Mouse (Mus musculus) left cerebral cortex, postnatal 10 days (tissue): ENCODE data around the gene Wdr60. TPM values are rescaled to one million over a fixed set of nuclear protein-coding genes. Genes with fewer than 3 reads are reported as not detected.
A peak's percentile ranks its signal among the peaks of the same experiment; 100 is the strongest.
"Not testable (repeated sequence)": the region's sequence is repeated elsewhere in the genome, so short reads cannot be mapped to it uniquely, and the experiment has no call there.

ENCODE experiments used
- DNase-seq, 2 experiments: peaks; one replicate each; pipeline ENCODE4 v3.0.0; 2021 to 2022; ENCODE audit warnings: low spot score in 2 of 2, mixed read lengths in 1 of 2; ENCODE audit errors: extremely low spot score in 1 of 2
- intact Hi-C: fragments of 180-260 bp; cut with DNase I; formaldehyde crosslinking; loops from one replicate; pipeline ENCODE4 v1.15.1; 2025
- total RNA-seq, 2 experiments: library from RNA; stranded (reverse); gene quantifications; 2 replicates each; pipeline ENCODE4 v1.2.3; 2021

The Wdr60 gene
- total RNA-seq = 10 to 100 TPM; 12.9 to 14.3 TPM

- intact Hi-C loops = no loop called here
- DNase-seq = peak; percentile 77 to 92
These were observed at the start of gene Wdr60 for GRCm38 (mm10) chr12:116262555-116263341. Gene Wdr60 (minus strand): TSS chr12:116263022.

DNA sequence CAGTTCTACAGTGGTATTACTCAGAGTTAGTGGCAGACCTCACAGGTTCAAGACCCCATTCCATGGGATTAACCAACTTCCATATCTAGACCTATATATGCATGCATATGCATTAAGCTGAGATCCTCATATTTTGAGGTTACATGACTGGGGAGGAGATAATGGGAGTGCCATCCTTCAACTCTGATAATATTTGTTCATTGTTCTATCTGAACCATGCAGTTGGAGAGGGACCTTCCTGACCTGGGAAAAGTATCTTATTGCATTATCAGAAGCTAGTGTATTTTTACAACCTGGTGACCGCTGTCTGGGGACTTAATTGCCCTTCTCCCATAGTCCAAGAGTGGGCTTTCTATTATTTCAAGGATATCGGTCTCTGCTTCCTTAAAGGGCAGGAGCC is 45.8 kb upstream of the Wdr60 start:
- intact Hi-C loops = no loop called here
- no peak for DNase-seq

GRCm38 (mm10) chr12:116307870-116308269 is 45.0 kb upstream of the Wdr60 start:
- no peak for DNase-seq
- intact Hi-C loops = no loop called here

GRCm38 (mm10) chr12:116306042-116306441 is 43.2 kb upstream of the Wdr60 start:
- intact Hi-C loops = no loop called here
- DNase-seq = no peak

DNA sequence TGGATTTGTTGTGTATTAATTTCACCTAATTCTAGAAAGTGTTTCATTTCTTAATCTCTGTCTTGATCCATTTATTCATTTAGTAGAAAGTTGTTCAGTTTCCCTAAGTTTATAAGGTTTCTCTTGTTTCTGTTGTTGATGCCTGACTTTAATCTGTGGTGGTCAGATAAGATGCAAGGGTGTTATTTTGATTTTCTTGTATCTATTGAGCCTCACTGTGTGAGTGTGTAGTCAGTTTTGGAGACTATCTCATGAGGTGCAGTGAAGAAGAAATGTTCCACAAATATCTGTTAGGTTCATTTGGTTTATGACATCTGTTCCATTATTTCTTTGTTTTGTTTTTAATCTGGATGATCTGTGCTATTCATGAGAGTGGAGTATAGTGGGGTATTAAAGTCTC is 39.4 kb upstream of the Wdr60 start:
- DNase-seq = no peak
- intact Hi-C loops = no loop called here

DNA sequence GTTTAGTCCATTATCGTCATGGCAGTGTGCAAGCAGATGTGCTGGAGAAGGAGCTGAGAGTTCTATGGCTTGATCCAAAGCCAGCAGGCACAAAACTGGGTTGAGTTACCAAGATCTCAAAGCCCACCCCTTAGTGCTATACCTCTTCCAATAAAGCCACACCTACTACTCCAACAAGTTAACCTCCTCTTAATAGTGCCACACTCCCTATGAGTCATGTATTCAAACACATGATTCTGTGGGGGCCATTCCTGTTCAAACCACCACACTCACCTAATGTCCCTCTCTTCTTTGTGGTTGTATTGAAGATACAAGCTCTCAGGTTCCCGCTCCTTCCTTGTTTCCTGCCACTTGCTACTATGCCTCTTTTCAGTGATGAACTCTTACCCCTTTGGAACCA is 37.1 kb upstream of the Wdr60 start:
- no peak for DNase-seq
- intact Hi-C loops = no loop called here

DNA sequence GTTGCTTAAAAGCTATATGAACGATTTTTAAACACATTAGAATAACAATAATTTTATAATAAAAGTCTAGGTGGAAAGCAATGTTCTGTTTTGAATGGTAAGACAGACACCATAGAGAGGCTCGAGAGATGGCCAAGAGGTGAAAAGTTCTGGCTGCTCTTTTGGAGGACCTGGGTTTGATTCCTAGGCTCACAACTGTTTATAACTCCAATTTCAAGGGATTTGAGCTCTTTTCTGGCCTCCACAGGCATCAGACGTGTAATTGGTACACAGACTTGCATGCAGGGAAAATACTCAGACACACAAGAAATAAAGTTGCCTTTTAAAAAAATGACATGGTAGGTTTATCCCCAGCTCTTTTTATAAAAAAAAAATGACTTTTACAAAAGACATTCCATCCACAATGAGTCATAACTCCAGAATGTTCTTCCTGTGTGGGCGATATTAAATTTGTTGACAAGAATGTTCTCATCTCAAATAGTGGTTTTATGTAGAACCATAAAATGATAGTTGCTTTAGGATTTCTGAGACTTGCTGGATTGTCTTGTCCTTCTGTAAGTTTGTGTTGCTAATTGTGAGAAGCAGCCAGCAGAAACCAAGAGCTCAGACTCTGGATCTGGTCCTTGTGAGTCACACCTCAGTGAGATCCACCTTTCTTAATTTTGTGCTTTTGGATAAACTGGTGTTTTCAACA is 30.9 kb upstream of the Wdr60 start:
- intact Hi-C loops = no loop called here
- no peak for DNase-seq

GRCm38 (mm10) chr12:116293185-116293584 is 30.4 kb upstream of the Wdr60 start:
- intact Hi-C loops = no loop called here

GRCm38 (mm10) chr12:116283511-116283910 is 20.7 kb upstream of the Wdr60 start:
- no peak for DNase-seq
- intact Hi-C loops = loop anchor here (5.0 kb wide), 1 partner anchor 334 kb away; no protein-coding TSS in a partner anchor

More at GRCm38 (mm10) chr12:116293185-116293584, 30.4 kb upstream of the Wdr60 start:
- no peak for DNase-seq

GRCm38 (mm10) chr12:116282856-116283255 is 20.0 kb upstream of the Wdr60 start:
- no peak for DNase-seq
- intact Hi-C loops = loop anchor here (5.0 kb wide), 1 partner anchor 334 kb away; no protein-coding TSS in a partner anchor

GRCm38 (mm10) chr12:116281427-116282281 is 18.8 kb upstream of the Wdr60 start:
- intact Hi-C loops = loop anchor here (5.0 kb wide), 1 partner anchor 336 kb away; no protein-coding TSS in a partner anchor
- peak; percentile 21 to 66 for DNase-seq

DNA sequence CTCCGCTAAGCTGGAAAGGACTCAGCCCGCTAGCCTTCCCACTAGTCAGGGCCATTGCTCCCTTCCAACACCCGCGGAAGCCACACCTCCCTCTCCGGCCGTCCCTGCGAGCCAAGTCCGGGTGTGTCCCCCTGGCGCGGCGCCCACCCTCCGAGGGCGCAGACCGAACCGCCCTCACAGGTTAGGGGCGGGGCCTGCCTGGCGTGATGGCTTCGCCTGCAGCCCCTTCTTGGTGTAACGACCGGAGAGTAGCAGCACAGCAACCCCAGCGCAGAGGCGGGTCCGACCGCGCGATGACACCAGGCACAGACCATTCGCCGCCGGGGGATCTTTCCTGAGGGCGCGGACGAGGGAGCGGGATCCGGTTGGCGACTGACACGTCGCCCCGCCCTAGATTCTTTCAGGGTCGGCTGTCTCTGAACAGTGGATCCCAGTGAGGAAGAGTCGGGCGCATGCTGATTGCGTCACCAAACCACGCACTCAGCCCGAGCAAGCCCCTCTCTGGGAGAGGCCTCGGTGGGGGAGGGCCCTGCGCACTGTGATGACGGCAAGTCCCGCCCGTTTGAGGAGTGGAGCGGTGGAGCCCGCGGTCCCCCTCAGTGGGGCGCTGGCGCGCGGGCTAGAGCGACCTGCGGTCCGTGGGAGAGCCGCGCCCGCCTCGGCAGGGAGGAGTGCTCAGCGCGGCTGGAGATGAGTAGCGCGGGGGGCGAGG is 18.0 kb upstream of the Wdr60 start, which contains the start of gene Esyt2:
TSS of gene Esyt2 (plus strand) at position 544 of the 712 bp plus-strand sequence.
- intact Hi-C loops = loop anchor here (5.0 kb wide), 1 partner anchor 336 kb away; no protein-coding TSS in a partner anchor
- DNase-seq = peak; percentile 99 to 100

DNA sequence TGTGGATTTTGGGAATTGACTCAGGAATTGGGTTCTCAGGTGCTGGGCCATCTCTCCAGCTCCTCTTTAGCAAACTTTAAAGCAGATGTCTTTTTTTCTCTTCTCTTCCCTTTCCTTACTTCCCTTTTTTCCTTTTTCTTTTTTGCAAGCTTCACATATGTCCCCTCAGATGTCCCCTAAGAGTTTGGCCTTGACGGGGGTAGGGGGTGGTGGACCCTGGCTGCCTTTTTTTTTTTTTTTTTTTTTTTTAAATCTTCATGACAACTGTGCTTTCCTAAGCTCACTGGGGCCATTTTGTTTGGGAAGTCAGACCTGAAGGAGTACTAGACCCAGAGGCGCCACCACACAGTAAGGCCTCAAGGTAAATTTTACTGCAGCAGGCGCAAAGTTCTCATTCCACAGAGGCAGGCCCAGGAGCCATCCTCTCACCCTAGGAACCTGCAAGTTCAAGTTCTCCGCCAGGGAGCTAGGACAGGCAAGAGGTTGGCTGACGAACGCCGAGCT is 17.4 kb upstream of the Wdr60 start:
- intact Hi-C loops = loop anchor here (5.0 kb wide), 1 partner anchor 337 kb away; no protein-coding TSS in a partner anchor
- no peak for DNase-seq

DNA sequence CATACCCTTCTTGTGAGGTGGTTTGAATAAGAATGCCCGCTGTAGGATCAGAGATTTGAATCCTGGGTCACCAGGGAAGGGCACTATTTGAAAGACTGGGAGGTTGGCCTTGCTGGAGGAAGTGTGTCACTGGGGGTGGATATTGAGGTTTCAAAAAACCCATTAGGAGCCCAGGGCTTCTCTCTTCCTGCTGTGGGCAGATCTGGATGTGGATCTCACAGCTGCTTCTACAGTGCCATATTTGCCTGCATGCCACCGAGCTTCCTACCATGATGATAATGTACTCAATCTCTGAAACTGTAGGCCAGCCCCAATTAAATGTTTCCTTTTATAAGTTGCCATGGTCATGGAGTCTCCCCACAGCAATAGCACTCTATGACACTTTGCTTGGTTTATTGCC is 16.4 kb upstream of the Wdr60 start:
- intact Hi-C loops = no loop called here

DNA sequence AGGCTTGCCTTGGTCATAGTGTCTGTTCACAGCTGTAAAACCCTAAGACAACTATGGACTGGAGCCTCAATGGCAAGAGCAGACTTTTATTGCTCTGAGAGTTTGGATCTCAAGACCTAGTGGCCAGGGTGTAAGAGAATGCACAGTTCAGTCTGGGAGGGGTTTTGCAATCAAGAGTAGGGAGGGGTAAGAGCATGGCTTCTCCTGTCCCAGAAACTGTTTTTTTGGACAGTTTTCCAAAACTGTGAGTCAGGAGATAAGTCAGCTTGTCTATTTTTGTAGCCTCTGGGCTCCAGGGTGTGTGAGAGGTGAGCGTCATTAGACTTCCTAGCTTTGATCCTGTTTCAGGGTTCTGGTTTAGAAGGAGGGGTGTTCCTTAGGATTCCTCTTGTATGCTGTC is 15.7 kb upstream of the Wdr60 start:
- DNase-seq = no peak
- intact Hi-C loops = no loop called here

More for the DNA sequence above, 16.4 kb upstream of the Wdr60 start:
- DNase-seq = no peak

DNA sequence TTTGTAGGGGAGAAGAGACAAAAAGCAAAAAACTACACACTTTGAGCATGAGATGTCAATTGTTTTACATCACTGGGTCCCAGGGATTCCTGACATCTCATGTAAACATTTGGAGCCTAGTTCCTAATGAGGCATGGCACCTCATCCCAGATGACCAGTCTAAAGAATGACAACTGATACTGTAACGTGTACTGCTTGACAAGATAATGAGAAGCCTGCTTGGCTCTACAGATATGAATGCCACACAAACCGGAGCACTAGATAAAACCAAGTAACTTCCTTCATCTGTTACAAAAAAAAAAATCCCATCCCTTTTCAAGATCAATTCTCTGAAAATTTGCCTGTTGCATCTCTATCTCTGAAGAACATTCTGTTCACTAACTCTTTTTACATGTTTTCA is 14.1 kb upstream of the Wdr60 start:
- intact Hi-C loops = no loop called here
- DNase-seq = no peak

- no peak for DNase-seq
- intact Hi-C loops = no loop called here
These were observed 12.8 kb upstream of the Wdr60 start for GRCm38 (mm10) chr12:116275631-116276030.

DNA sequence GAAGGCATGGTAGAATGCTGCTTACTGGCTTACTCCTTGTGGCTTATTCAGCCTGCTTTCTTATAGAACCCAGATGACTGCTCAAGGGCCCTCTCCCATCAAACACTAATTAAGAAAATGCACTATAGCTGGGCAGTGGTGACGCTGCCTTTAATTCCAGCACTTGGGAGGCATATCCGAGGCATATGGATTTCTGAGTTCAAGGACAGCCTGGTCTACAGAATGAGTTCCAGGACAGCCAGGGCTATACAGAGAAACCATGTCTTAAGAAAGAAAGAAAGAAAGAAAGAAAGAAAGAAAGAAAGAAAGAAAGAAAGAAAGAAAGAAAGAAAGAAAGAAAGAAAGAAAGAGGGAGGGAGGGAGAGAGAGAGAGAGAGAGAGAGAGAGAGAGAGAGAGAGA is 12.3 kb upstream of the Wdr60 start, which contains the start of gene Gm11027:
TSS of gene Gm11027 (plus strand) at position 301 of the 400 bp plus-strand sequence.
- DNase-seq, intact Hi-C loops: not testable (repeated sequence)
